Mouse (Mus musculus) thymus, adult 2 months (tissue): Measurements from ENCODE around the gene Mpp4.
A peak's percentile ranks its signal among the peaks of the same experiment; 100 is the strongest.

Experiments
- CTCF ChIP-seq: fragments of 200-500 bp; IDR thresholded peaks from 2 replicates; pipeline ENCODE4 v1.5.1; 2012; ENCODE audit warnings: mild to moderate bottlenecking, control low read depth, low read length, moderate library complexity, borderline replicate concordance; ENCODE audit not compliant: control insufficient read depth, poor library complexity, insufficient read depth; ENCODE audit errors: extremely low read depth
- POLR2A ChIP-seq: fragments of 200-500 bp; IDR thresholded peaks from 2 replicates; pipeline ENCODE4 v1.6.1; 2012; ENCODE audit warnings: mild to moderate bottlenecking, low read length, control low read depth, moderate library complexity; ENCODE audit not compliant: control insufficient read depth, poor library complexity, insufficient read depth; ENCODE audit errors: extremely low read depth

DNA sequence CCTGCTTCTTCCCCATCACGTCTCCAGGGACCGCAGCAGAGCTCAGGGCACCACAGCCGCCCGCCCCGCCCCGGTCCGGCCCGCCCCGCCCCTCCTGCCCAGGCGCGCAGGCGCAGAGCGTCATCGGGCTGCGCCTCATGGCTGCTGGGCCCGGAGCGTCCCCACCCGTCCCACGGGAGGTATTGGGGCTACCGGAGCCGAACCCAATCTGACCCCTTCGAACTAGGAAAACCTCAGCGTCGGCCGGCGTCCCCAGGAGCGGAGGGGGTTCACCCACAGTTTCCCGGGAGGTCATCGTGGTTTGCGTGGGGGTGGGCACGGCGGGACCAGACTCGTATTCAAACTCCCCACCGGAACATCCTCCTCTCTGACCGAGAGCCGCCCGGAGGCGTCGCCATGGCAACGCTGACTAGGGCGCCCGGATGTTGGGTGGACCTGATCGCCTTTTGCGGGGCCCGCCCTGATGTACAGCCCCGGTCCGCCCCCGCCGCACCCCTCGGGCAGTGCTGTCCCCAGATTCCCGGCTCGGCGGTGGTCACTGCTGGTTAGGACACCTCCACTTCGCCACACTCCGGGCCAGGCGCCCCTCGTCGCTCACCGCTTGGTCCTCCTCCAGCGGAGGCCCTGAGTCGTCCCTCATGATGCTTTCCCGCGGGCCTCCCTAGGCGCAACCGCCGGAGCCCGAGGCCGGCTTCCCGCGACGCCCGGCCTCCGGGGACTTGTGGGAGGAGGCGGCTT lies 43.3 kb downstream of the Mpp4 start, which contains the start of gene Tmem237:
- TF ChIP-seq CTCF (0 out of 2 replicates have a peak, but pooled peaks have one; percentile 7), POLR2A (peak; percentile 62; the same call in 1 of the 2 replicates)
